Mouse (Mus musculus) CH12.LX (cell line): ENCODE measurements around the gene Nt5c. TPM values are rescaled to one million over a fixed set of nuclear protein-coding genes. Genes with fewer than 3 reads are reported as not detected.
A peak's percentile ranks its signal among the peaks of the same experiment; 100 is the strongest.
"Not testable (repeated sequence)": the region's sequence is repeated elsewhere in the genome, so short reads cannot be mapped to it uniquely, and the experiment has no call there.

Experiments used
- DNase-seq: peaks from one replicate; pipeline ENCODE4 v3.0.0-alpha.2; 2013; ENCODE audit errors: extremely low read depth
- H3K27ac ChIP-seq: 2 replicates; pipeline ENCODE4 v1.5.1; 2012; ENCODE audit warnings: low read depth, mild to moderate bottlenecking, control low read depth, moderate library complexity; ENCODE audit not compliant: insufficient read depth
- H3K27me3 ChIP-seq: replicated peaks from 2 replicates; pipeline ENCODE3; 2012; ENCODE audit warnings: inconsistent platforms
- H3K36me3 ChIP-seq, 2 experiments: replicated peaks in 1 of 2; 2 replicates each; pipeline versions ENCODE3 to v1.6.1; 2012; ENCODE audit warnings: inconsistent platforms in 1 of 2, low read length in 1 of 2, mild to moderate bottlenecking in 1 of 2, mixed read lengths in 1 of 2, moderate library complexity in 1 of 2; ENCODE audit not compliant: control insufficient read depth in 1 of 2, insufficient read depth in 1 of 2
- H3K4me1 ChIP-seq, 2 experiments: 2 replicates each; pipeline ENCODE4 v1.6.1; 2012; ENCODE audit warnings: inconsistent platforms in 1 of 2, moderate library complexity in 1 of 2; ENCODE audit not compliant: insufficient read depth in 2 of 2, control insufficient read depth in 1 of 2
- H3K4me2 ChIP-seq: 2 replicates; pipeline ENCODE4 v1.6.1; 2012; ENCODE audit warnings: low read depth, mild to moderate bottlenecking, control low read depth; ENCODE audit not compliant: poor library complexity, insufficient read depth, severe bottlenecking
- H3K4me3 ChIP-seq, 3 experiments: fragments of 150-350 bp in 1 of 3; sonication (generic) in 1 of 3; replicated peaks in 1 of 3; 2 replicates each; pipeline versions ENCODE3 to v1.5.1; 2011 to 2012; ENCODE audit warnings: low read depth in 2 of 3, low read length in 2 of 3, mild to moderate bottlenecking in 2 of 3, moderate library complexity in 2 of 3, control low read depth in 1 of 3, improper control_type of control experiment in 1 of 3, inconsistent platforms in 1 of 3, mixed read lengths in 1 of 3; ENCODE audit not compliant: poor library complexity in 1 of 3
- H3K79me2 ChIP-seq: replicated peaks from 2 replicates; pipeline ENCODE4 v1.6.1; 2012; ENCODE audit warnings: mild to moderate bottlenecking, moderate library complexity; ENCODE audit not compliant: control insufficient read depth, poor library complexity, insufficient read depth, severe bottlenecking; ENCODE audit errors: extremely low read depth
- H3K9ac ChIP-seq: 2 replicates; pipeline ENCODE4 v1.6.1; 2012; ENCODE audit warnings: low read depth, mild to moderate bottlenecking, control low read depth, moderate library complexity; ENCODE audit not compliant: insufficient read depth
- H3K9me3 ChIP-seq: replicated peaks from 2 replicates; pipeline ENCODE3; 2012; ENCODE audit warnings: low read length, inconsistent platforms, mixed read lengths
- BHLHE40 ChIP-seq: IDR thresholded peaks from 2 replicates; pipeline ENCODE4 v1.6.1; 2011; ENCODE audit warnings: mild to moderate bottlenecking, low read depth, low read length, improper control_type of control experiment
- CHD1 ChIP-seq: IDR thresholded peaks from 2 replicates; pipeline ENCODE4 v1.6.1; 2012; ENCODE audit warnings: low read depth, low read length, improper control_type of control experiment, inconsistent platforms
- E2F4 ChIP-seq: IDR thresholded peaks from 2 replicates; pipeline ENCODE4 v1.6.1; 2011; ENCODE audit warnings: low read depth, low read length, improper control_type of control experiment; ENCODE audit not compliant: insufficient replicate concordance
- ELF1 ChIP-seq: IDR thresholded peaks from 2 replicates; pipeline ENCODE4 v1.6.1; 2014; ENCODE audit warnings: low read depth, mild to moderate bottlenecking, inconsistent platforms, low read length, improper control_type of control experiment
- ETS1 ChIP-seq: conservative IDR thresholded peaks from 2 replicates; pipeline ENCODE4 v1.6.1; 2012; ENCODE audit warnings: low read depth, mild to moderate bottlenecking, inconsistent platforms, low read length, improper control_type of control experiment, moderate library complexity
- GABPA ChIP-seq: IDR thresholded peaks from 2 replicates; pipeline ENCODE4 v1.6.1; 2012; ENCODE audit warnings: low read depth, low read length, improper control_type of control experiment, inconsistent platforms; ENCODE audit not compliant: insufficient replicate concordance
- HCFC1 ChIP-seq: IDR thresholded peaks from 2 replicates; pipeline ENCODE4 v1.6.1; 2012; ENCODE audit warnings: low read depth, mild to moderate bottlenecking, inconsistent platforms, low read length, improper control_type of control experiment
- KAT2A ChIP-seq: IDR thresholded peaks from 2 replicates; pipeline ENCODE4 v1.6.1; 2012; ENCODE audit warnings: low read length, improper control_type of control experiment, inconsistent platforms; ENCODE audit not compliant: insufficient replicate concordance
- MAX ChIP-seq: IDR thresholded peaks from 2 replicates; pipeline ENCODE4 v1.6.1; 2011; ENCODE audit warnings: low read length, improper control_type of control experiment
- MEF2A ChIP-seq: IDR thresholded peaks from 2 replicates; pipeline ENCODE4 v1.6.1; 2014; ENCODE audit warnings: low read depth, mild to moderate bottlenecking, inconsistent platforms, low read length, improper control_type of control experiment, borderline replicate concordance
- MXI1 ChIP-seq: IDR thresholded peaks from 2 replicates; pipeline ENCODE4 v1.6.1; 2011; ENCODE audit warnings: mild to moderate bottlenecking, low read depth, low read length, improper control_type of control experiment
- NRF1 ChIP-seq: IDR thresholded peaks from 2 replicates; pipeline ENCODE4 v1.6.1; 2014; ENCODE audit warnings: low read depth, mild to moderate bottlenecking, inconsistent platforms, low read length, improper control_type of control experiment, moderate library complexity
- POLR2A ChIP-seq: IDR thresholded peaks from 2 replicates; pipeline ENCODE4 v1.6.1; 2011; ENCODE audit warnings: low read depth, mild to moderate bottlenecking, improper control_type of control experiment, low read length
- RCOR1 ChIP-seq: conservative IDR thresholded peaks from 2 replicates; pipeline ENCODE4 v1.6.1; 2012; ENCODE audit warnings: low read depth, mild to moderate bottlenecking, inconsistent platforms, low read length, improper control_type of control experiment
- SIN3A ChIP-seq: IDR thresholded peaks from 2 replicates; pipeline ENCODE4 v1.6.1; 2012; ENCODE audit warnings: low read length, improper control_type of control experiment, inconsistent platforms
- TBP ChIP-seq: conservative IDR thresholded peaks from 2 replicates; pipeline ENCODE4 v1.6.1; 2011; ENCODE audit warnings: low read depth, low read length, improper control_type of control experiment
- TCF12 ChIP-seq: IDR thresholded peaks from 2 replicates; pipeline ENCODE4 v1.6.1; 2014; ENCODE audit warnings: low read depth, mild to moderate bottlenecking, inconsistent platforms, low read length, improper control_type of control experiment
- USF1 ChIP-seq: IDR thresholded peaks from 2 replicates; pipeline ENCODE4 v1.6.1; 2014; ENCODE audit warnings: low read depth, mild to moderate bottlenecking, inconsistent platforms, low read length, improper control_type of control experiment
- ZC3H11A ChIP-seq: IDR thresholded peaks from 2 replicates; pipeline ENCODE4 v1.6.1; 2012; ENCODE audit warnings: low read depth, mild to moderate bottlenecking, inconsistent platforms, low read length, improper control_type of control experiment
- ZMIZ1 ChIP-seq: IDR thresholded peaks from 2 replicates; pipeline ENCODE4 v1.6.1; 2012; ENCODE audit warnings: low read depth, mild to moderate bottlenecking, inconsistent platforms, low read length, improper control_type of control experiment
- ZNF384 ChIP-seq: IDR thresholded peaks from 2 replicates; pipeline ENCODE4 v1.6.1; 2012; ENCODE audit warnings: low read depth, low read length, improper control_type of control experiment, inconsistent platforms
- dilution Hi-C: fragments of 300-500 bp; cut with MboI; formaldehyde crosslinking; loops from 2 replicates; pipeline ENCODE4 v1.14.3; 2020; ENCODE audit warnings: low sequenced_read_pairs; ENCODE audit not compliant: extremely low pct_unique_long_range_greater_than_20kb, extremely low pct_ligation_motif_present
- in situ Hi-C: fragments of 300-500 bp; cut with MboI; formaldehyde crosslinking; loops from 3 replicates; pipeline ENCODE4 v1.14.3; 2019; ENCODE audit warnings: low sequenced_read_pairs, low pct_ligation_motif_present, low pct_unique_long_range_greater_than_20kb, mixed read lengths
- polyA plus RNA-seq: library from polyadenylated mRNA; unstranded; fragments of >175 nt; gene quantifications from 2 replicates; pipeline ENCODE4 v1.2.1, GENCODE M21; 2012; ENCODE audit warnings: low read depth; ENCODE audit not compliant: insufficient read length
- total RNA-seq, 2 experiments: library from RNA; depleted of rRNA; stranded (reverse); fragments of 300-350 nt in 1 of 2; fragments of >200 nt in 1 of 2; gene quantifications; 2 replicates each; pipeline ENCODE4 v1.2.3; 2012 to 2014

Nt5c gene
- total and polyA plus RNA-seq, 3 experiments: 65.3 to 175 (median 151) TPM

DNA sequence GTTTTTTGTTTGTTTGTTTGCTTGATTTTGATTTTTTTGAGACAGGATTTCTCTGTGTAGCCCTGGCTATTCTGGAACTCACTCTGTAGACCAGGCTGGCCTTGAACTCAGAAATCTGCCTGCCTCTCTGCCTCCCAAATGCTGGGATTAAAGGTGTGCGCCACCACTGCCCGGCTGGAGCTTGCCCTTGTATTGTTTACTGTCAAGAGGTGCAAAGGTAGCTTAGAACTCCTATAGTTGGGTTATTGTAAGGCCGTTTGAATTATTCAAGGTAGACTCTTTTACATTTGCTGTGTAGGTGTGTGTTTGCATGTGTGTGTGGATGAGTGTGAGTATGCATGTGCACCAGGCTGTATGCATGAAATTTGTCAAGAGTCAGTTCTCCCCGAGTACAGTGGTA, 15.0 kb downstream of the Nt5c start:
- TF ChIP-seq ELF1 (peak; percentile 25; the same call in 1 of the 2 replicates), TBP (peak; percentile 81; the same call in 1 of the 2 replicates), CHD1 (0 out of 2 replicates have a peak, but pooled peaks have one; percentile 22)
- peak overlapping the region; percentile 80 to 93 (median 84) for H3K4me3 ChIP-seq
- H3K9me3 ChIP-seq, dilution Hi-C loops, H3K27me3 ChIP-seq: not testable (repeated sequence)
- in situ Hi-C loops: loop anchor here (10.0 kb wide), 2 partner anchors 62 to 262 kb away; partner anchors contain the start of gene Atp5h
- H3K36me3 ChIP-seq: peaks cover 13 to 26% of the 10 kb centered on the region in 2 experiments
- H3K79me2 ChIP-seq: peaks cover 32% of the 10 kb centered on the region
- peak overlapping the region; percentile 68 for H3K9ac ChIP-seq
- peaks cover 10 to 53% of the 10 kb centered on the region in 2 experiments for H3K4me1 ChIP-seq
- H3K4me2 ChIP-seq: peak overlapping the region; percentile 91
- H3K27ac ChIP-seq: peak overlapping the region; percentile 93
- peak; percentile 27 for DNase-seq

- in situ Hi-C loops: loop anchor here (10.0 kb wide), 2 partner anchors 61 to 261 kb away; partner anchors contain the start of gene Atp5h
- dilution Hi-C loops: no loop called here
- peak; percentile 22 for DNase-seq
- Histone ChIP-seq H3K4me2 (peak overlapping the region; percentile 91), H3K27ac (peak overlapping the region; percentile 26), H3K9me3 (no peaks in the 10 kb centered on the region)
- TF ChIP-seq GABPA (no peak), SIN3A (peak; percentile 57)
- TF ChIP-seq, all 38 proteins: peak for 1
- H3K4me1 ChIP-seq: peaks cover 10 to 53% of the 10 kb centered on the region in 2 experiments
- H3K79me2 ChIP-seq: peaks cover 32% of the 10 kb centered on the region
- H3K27me3 ChIP-seq: no peaks in the 10 kb centered on the region
- peak overlapping the region; percentile 80 to 93 (median 84) for H3K4me3 ChIP-seq
- peaks cover 10 to 20% of the 10 kb centered on the region in 2 experiments for H3K36me3 ChIP-seq
- H3K9ac ChIP-seq: peak overlapping the region; percentile 68
These were observed 15.9 kb downstream of the Nt5c start for GRCm38 (mm10) chr11:115475758-115476237.

- Histone ChIP-seq H3K27me3 (no peaks in the 10 kb centered on the region), H3K4me1 (peaks cover 10 to 53% of the 10 kb centered on the region in 2 experiments), H3K79me2 (peaks cover 32% of the 10 kb centered on the region), H3K9me3 (no peaks in the 10 kb centered on the region), H3K4me2 (peak within 1 kb of the TSS; percentile 91), H3K36me3 (peaks cover 5 to 13% of the 10 kb centered on the region in 2 experiments), H3K4me3 (peak within 1 kb of the TSS; percentile 80 to 93 (median 84)), H3K27ac (peak within 1 kb of the TSS; percentile 63), H3K9ac (peak within 1 kb of the TSS; percentile 86)
- DNase-seq: peak; percentile 99
- in situ Hi-C loops: loop anchor here (10.0 kb wide), 2 partner anchors 60 to 260 kb away; partner anchors contain the start of gene Atp5h
- dilution Hi-C loops: no loop called here
- TF ChIP-seq BHLHE40: peak; percentile 25; the same call in 1 of the 2 replicates
- TF ChIP-seq USF1: no peak
- TF ChIP-seq MEF2A: peak; percentile 50; the same call in 1 of the 2 replicates
- no peak; the same call in 1 of the 2 replicates for TF ChIP-seq MAX
- no peak for TF ChIP-seq ZNF384
- TF ChIP-seq KAT2A: 0 out of 2 replicates have a peak, but pooled peaks have one; percentile 50
- peak; percentile 68; the same call in 1 of the 2 replicates for TF ChIP-seq TCF12
- peak; percentile 99 for TF ChIP-seq SIN3A
- TF ChIP-seq MXI1: peak; percentile 96
- TF ChIP-seq GABPA: no peak
- peak; percentile 99 for TF ChIP-seq ELF1
- peak; percentile 79 for TF ChIP-seq HCFC1
- TF ChIP-seq ETS1: peak; percentile 53; the same call in 1 of the 2 replicates
- peak; percentile 92 for TF ChIP-seq POLR2A
- peak; percentile 91 for TF ChIP-seq NRF1
- TF ChIP-seq RCOR1: 0 out of 2 replicates have a peak, but pooled peaks have one; percentile 25
- TF ChIP-seq ZC3H11A: no peak
- TF ChIP-seq ZMIZ1: peak; percentile 79; the same call in 1 of the 2 replicates
- no peak for TF ChIP-seq E2F4
These were observed 16.5 kb downstream of the Nt5c start, which contains the start of gene Armc7 for GRCm38 (mm10) chr11:115475025-115475757. Gene Armc7 (plus strand): TSS chr11:115475667.
